Mouse (Mus musculus): ENCODE measurements around the gene Atrip.

The Atrip gene

GRCm38 (mm10) chr9:109097831-109098230 is 23.9 kb upstream of the Atrip start:
- no peak for DNase-seq (ENCODE audit: low spot score)

GRCm38 (mm10) chr9:109097291-109097690 is 23.4 kb upstream of the Atrip start:
- peak; percentile 56 for DNase-seq (ENCODE audit: low spot score)

GRCm38 (mm10) chr9:109096856-109097255 is 22.9 kb upstream of the Atrip start:
- DNase-seq (ENCODE audit: low spot score): peak; percentile 48

GRCm38 (mm10) chr9:109096251-109096661 is 22.3 kb upstream of the Atrip start:
- peak; percentile 35 for DNase-seq (ENCODE audit: low spot score)

- DNase-seq (ENCODE audit: low spot score): peak; percentile 88
Measured at GRCm38 (mm10) chr9:109095137-109095982, 21.4 kb upstream of the Atrip start, which contains the start of gene Plxnb1. Gene Plxnb1 (plus strand): TSS chr9:109095389.

- peak; percentile 48 for DNase-seq (ENCODE audit: low spot score)
Measured at GRCm38 (mm10) chr9:109094553-109095136, 20.7 kb upstream of the Atrip start.

GRCm38 (mm10) chr9:109093786-109094552 is 20.0 kb upstream of the Atrip start:
- DNase-seq (ENCODE audit: low spot score): no peak

GRCm38 (mm10) chr9:109092799-109093198 is 18.9 kb upstream of the Atrip start:
- peak; percentile 60 for DNase-seq (ENCODE audit: low spot score)

- no peak for DNase-seq (ENCODE audit: low spot score)
Measured at GRCm38 (mm10) chr9:109091802-109092201, 17.9 kb upstream of the Atrip start.

- no peak for DNase-seq (ENCODE audit: low spot score)
Measured at GRCm38 (mm10) chr9:109090446-109090845, 16.5 kb upstream of the Atrip start.

GRCm38 (mm10) chr9:109087987-109088386 is 14.1 kb upstream of the Atrip start:
- DNase-seq (ENCODE audit: low spot score): peak; percentile 60

GRCm38 (mm10) chr9:109084922-109085321 is 11.0 kb upstream of the Atrip start:
- peak; percentile 64 for DNase-seq (ENCODE audit: low spot score)

GRCm38 (mm10) chr9:109082124-109082800 is 8.3 kb upstream of the Atrip start, which contains the start of the genes Ccdc51 and Tma7:
Gene Ccdc51 (plus strand): TSS chr9:109082493.
Gene Tma7 (minus strand): TSS chr9:109082587.
- DNase-seq (ENCODE audit: low spot score): peak; percentile 95

GRCm38 (mm10) chr9:109081749-109082123 is 7.8 kb upstream of the Atrip start:
- no peak for DNase-seq (ENCODE audit: low spot score)

- DNase-seq (ENCODE audit: low spot score): no peak
Measured at GRCm38 (mm10) chr9:109080516-109080915, 6.6 kb upstream of the Atrip start.

GRCm38 (mm10) chr9:109068095-109068735 is 5.7 kb downstream of the Atrip start:
- no peak for DNase-seq (ENCODE audit: low spot score)

GRCm38 (mm10) chr9:109060898-109061295 is 13.0 kb downstream of the Atrip start:
- DNase-seq (ENCODE audit: low spot score): no peak

GRCm38 (mm10) chr9:109060184-109060897 is 13.6 kb downstream of the Atrip start:
- DNase-seq (ENCODE audit: low spot score): no peak

GRCm38 (mm10) chr9:109059136-109059903 is 14.6 kb downstream of the Atrip start, which contains the start of gene Trex1:
Gene Trex1 (minus strand): TSS chr9:109059734.
- DNase-seq (ENCODE audit: low spot score): peak; percentile 89

Data from embryo, embryonic 10 days (tissue).